Mouse (Mus musculus): Measurements from ENCODE around the gene Diras2. TPM values are rescaled to one million over a fixed set of nuclear protein-coding genes. Genes with fewer than 3 reads are reported as not detected.
A peak's percentile ranks its signal among the peaks of the same experiment; 100 is the strongest.

Gene Diras2
- polyA plus RNA-seq, 1 experiment from 2014 or later = 1.5 TPM

DNA sequence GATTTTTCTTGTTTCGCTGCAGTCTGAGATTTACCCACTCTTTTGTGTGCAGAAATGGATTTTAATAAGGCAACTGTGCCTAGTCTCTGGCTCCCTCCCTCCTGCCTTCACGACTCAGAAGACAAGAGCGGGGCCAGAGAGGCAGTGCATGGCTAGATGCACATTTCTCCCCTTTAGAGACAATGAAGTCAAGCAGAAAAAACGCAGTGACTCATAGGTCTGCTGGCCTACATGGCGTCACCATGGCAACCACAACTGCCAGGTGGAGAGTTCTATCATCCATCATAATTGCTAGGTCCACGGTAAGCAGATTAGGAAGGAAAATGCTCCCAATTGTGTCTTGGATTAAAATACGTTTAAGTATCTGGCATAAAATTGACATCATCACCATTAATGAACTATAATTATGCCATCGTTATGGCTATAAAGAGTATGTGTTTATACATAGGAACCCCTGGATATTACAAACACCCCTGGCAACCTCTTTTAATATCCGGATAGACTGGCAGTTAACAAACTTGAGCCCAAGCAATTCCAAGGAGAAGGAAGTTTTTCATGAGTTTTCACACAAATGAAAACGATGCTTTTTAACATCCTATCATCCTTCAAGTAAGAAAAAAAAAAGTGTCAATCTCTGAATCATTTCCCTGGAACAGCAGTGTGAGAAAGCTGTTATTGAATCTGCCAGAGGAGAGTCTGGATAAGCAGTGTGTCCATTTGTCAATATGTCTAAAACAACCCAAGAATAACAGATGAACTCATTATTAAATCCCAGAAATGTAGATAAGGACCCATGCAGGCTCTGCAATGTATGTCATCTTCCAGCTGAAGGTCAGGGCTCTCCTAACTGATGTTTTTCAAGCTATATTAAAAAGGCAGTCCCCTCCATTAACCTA lies 61.0 kb downstream of the Diras2 start:
- H3K27ac ChIP-seq (ENCODE audit: low read depth, low read length) = peak overlapping the region; percentile 22
- 0 out of 2 replicates have a peak overlapping the region, but pooled peaks have one; percentile 15 for H3K4me2 ChIP-seq (ENCODE audit: low read length)
- H3K4me3 ChIP-seq (ENCODE audit: low read depth, low read length) = no peak overlapping the region
- no peaks in the 10 kb centered on the region for H3K36me3 ChIP-seq (ENCODE audit: control insufficient read depth, insufficient read depth, low read length)
- ATAC-seq = peak; percentile 90
- WGBS = 6% methylated on average over 10 of the region's 10 CpGs
- no peaks in the 10 kb centered on the region for H3K9me3 ChIP-seq (replicated peaks; ENCODE audit: control insufficient read depth, low read length)
- peak; percentile 92 for DNase-seq (ENCODE audit: low spot score)
- H3K4me1 ChIP-seq (ENCODE audit: control insufficient read depth, insufficient read depth, low read length) = peaks cover 12% of the 10 kb centered on the region
- H3K27me3 ChIP-seq (replicated peaks; ENCODE audit: control insufficient read depth, insufficient read depth, low read length) = no peaks in the 10 kb centered on the region
- no peak overlapping the region for H3K9ac ChIP-seq (ENCODE audit: low read length)

GRCm38 (mm10) chr13:52465141-52465540 lies 65.9 kb downstream of the Diras2 start:
- Histone ChIP-seq H3K36me3 (ENCODE audit: control insufficient read depth, insufficient read depth, low read length) (no peaks in the 10 kb centered on the region), H3K9ac (ENCODE audit: low read length) (no peak overlapping the region), H3K4me3 (ENCODE audit: low read depth, low read length) (no peak overlapping the region), H3K27me3 (replicated peaks; ENCODE audit: control insufficient read depth, insufficient read depth, low read length) (no peaks in the 10 kb centered on the region), H3K27ac (ENCODE audit: low read depth, low read length) (no peak overlapping the region), H3K4me2 (ENCODE audit: low read length) (no peak overlapping the region), H3K4me1 (ENCODE audit: control insufficient read depth, insufficient read depth, low read length) (peaks cover 11% of the 10 kb centered on the region), H3K9me3 (replicated peaks; ENCODE audit: control insufficient read depth, low read length) (no peaks in the 10 kb centered on the region)
- no peak for ATAC-seq
- DNase-seq (ENCODE audit: low spot score) = no peak
- 56% methylated on average over 6 of the region's 6 CpGs for WGBS

DNA sequence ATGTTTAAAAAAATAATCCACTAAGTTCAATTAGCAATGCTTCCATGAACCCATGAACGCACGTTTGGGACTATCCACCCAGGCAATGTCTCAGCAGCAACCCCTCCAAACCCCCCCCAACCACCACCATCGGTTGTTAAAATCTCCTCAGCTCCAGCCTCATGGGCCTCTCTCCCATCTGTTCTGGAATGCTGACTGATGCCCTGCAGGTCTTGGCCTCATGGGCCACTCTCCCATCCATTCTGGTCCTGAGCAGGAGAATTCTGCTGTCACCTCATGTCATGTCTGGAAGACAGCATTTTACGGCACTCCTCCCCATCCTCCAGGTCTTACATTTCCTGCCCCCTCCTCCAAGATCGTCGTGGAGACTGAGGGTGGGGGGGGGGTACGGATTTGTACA lies 71.1 kb downstream of the Diras2 start:
- 71% methylated on average over 7 of the region's 7 CpGs for WGBS
- ATAC-seq (no peak), DNase-seq (ENCODE audit: low spot score) (no peak)

GRCm38 (mm10) chr13:52457889-52458324 lies 73.2 kb downstream of the Diras2 start:
- Histone ChIP-seq H3K27ac (ENCODE audit: low read depth, low read length) (peak overlapping the region; percentile 82), H3K4me1 (ENCODE audit: control insufficient read depth, insufficient read depth, low read length) (peaks cover 3% of the 10 kb centered on the region; the same call in 1 of the 2 replicates), H3K36me3 (ENCODE audit: control insufficient read depth, insufficient read depth, low read length) (no peaks in the 10 kb centered on the region), H3K9ac (ENCODE audit: low read length) (peak overlapping the region; percentile 13; the same call in 1 of the 2 replicates), H3K4me3 (ENCODE audit: low read depth, low read length) (peak overlapping the region; percentile 11), H3K4me2 (ENCODE audit: low read length) (peak overlapping the region; percentile 47), H3K9me3 (replicated peaks; ENCODE audit: control insufficient read depth, low read length) (no peaks in the 10 kb centered on the region), H3K27me3 (replicated peaks; ENCODE audit: control insufficient read depth, insufficient read depth, low read length) (no peaks in the 10 kb centered on the region)
- WGBS = 10% methylated on average over 11 of the region's 11 CpGs
- ATAC-seq (peak; percentile 97), DNase-seq (ENCODE audit: low spot score) (peak; percentile 90)

More for the DNA sequence above, 71.1 kb downstream of the Diras2 start:
- H3K4me3 ChIP-seq (ENCODE audit: low read depth, low read length) = no peak overlapping the region
- no peaks in the 10 kb centered on the region for H3K9me3 ChIP-seq (replicated peaks; ENCODE audit: control insufficient read depth, low read length)
- H3K27me3 ChIP-seq (replicated peaks; ENCODE audit: control insufficient read depth, insufficient read depth, low read length) = no peaks in the 10 kb centered on the region
- H3K9ac ChIP-seq (ENCODE audit: low read length) = no peak overlapping the region
- no peak overlapping the region for H3K27ac ChIP-seq (ENCODE audit: low read depth, low read length)
- peaks cover 3% of the 10 kb centered on the region; the same call in 1 of the 2 replicates for H3K4me1 ChIP-seq (ENCODE audit: control insufficient read depth, insufficient read depth, low read length)
- no peak overlapping the region for H3K4me2 ChIP-seq (ENCODE audit: low read length)
- no peaks in the 10 kb centered on the region for H3K36me3 ChIP-seq (ENCODE audit: control insufficient read depth, insufficient read depth, low read length)

DNA sequence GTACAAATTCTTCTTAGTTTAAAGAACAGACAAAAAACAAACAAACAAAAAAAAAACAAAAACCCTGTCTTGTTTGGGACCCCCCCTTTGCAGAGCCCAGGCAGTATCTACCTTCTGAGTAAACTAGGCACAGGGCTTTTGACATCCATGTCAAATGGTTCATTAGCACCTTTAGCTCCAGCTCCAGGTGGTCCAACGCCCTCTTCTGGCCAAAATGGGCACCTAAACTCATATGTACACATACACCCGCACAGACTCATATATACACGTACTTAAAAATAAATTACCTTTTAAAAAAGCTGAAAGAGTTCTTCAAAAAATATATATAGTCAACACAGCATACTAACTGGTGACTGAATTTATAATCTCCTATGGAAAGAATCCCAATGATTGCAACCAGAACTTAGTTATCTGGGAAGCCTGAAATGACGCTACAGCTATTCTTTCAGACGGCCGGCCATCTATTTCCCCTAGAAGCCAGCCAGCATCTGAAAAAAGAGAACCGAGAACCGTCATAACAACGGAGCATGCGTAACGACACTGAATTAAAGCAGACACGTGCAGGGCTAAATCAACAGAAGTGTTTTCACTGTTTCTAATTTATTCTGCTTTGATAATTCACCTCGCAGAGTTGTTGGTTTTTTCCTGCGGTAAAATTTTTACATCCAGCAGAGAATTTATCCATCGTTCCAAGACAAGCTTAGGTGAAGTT lies 73.7 kb downstream of the Diras2 start:
- peak overlapping the region; percentile 13; the same call in 1 of the 2 replicates for H3K9ac ChIP-seq (ENCODE audit: low read length)
- H3K27ac ChIP-seq (ENCODE audit: low read depth, low read length) = peak overlapping the region; percentile 82
- H3K27me3 ChIP-seq (replicated peaks; ENCODE audit: control insufficient read depth, insufficient read depth, low read length) = no peaks in the 10 kb centered on the region
- peak overlapping the region; percentile 11 for H3K4me3 ChIP-seq (ENCODE audit: low read depth, low read length)
- H3K4me2 ChIP-seq (ENCODE audit: low read length) = peak overlapping the region; percentile 47
- ATAC-seq (peak; percentile 77), DNase-seq (ENCODE audit: low spot score) (peak; percentile 87)
- H3K36me3 ChIP-seq (ENCODE audit: control insufficient read depth, insufficient read depth, low read length) = no peaks in the 10 kb centered on the region
- WGBS = 23% methylated on average over 15 of the region's 15 CpGs
- H3K4me1 ChIP-seq (ENCODE audit: control insufficient read depth, insufficient read depth, low read length) = peaks cover 5% of the 10 kb centered on the region; the same call in 1 of the 2 replicates
- H3K9me3 ChIP-seq (replicated peaks; ENCODE audit: control insufficient read depth, low read length) = no peaks in the 10 kb centered on the region

GRCm38 (mm10) chr13:52455329-52455728 lies 75.8 kb downstream of the Diras2 start:
- Histone ChIP-seq H3K9ac (ENCODE audit: low read length) (no peak overlapping the region), H3K9me3 (replicated peaks; ENCODE audit: control insufficient read depth, low read length) (no peaks in the 10 kb centered on the region), H3K36me3 (ENCODE audit: control insufficient read depth, insufficient read depth, low read length) (no peaks in the 10 kb centered on the region), H3K27ac (ENCODE audit: low read depth, low read length) (no peak overlapping the region), H3K4me3 (ENCODE audit: low read depth, low read length) (no peak overlapping the region), H3K27me3 (replicated peaks; ENCODE audit: control insufficient read depth, insufficient read depth, low read length) (no peaks in the 10 kb centered on the region), H3K4me2 (ENCODE audit: low read length) (no peak overlapping the region), H3K4me1 (ENCODE audit: control insufficient read depth, insufficient read depth, low read length) (peaks cover 10% of the 10 kb centered on the region)
- no peak for ATAC-seq
- DNase-seq (ENCODE audit: low spot score) = no peak
- 57% methylated on average over 9 of the region's 9 CpGs for WGBS

- Histone ChIP-seq H3K9ac (ENCODE audit: low read length) (no peak overlapping the region), H3K4me3 (ENCODE audit: low read depth, low read length) (no peak overlapping the region), H3K27ac (ENCODE audit: low read depth, low read length) (no peak overlapping the region), H3K36me3 (ENCODE audit: control insufficient read depth, insufficient read depth, low read length) (no peaks in the 10 kb centered on the region), H3K27me3 (replicated peaks; ENCODE audit: control insufficient read depth, insufficient read depth, low read length) (no peaks in the 10 kb centered on the region), H3K4me2 (ENCODE audit: low read length) (no peak overlapping the region), H3K9me3 (replicated peaks; ENCODE audit: control insufficient read depth, low read length) (no peaks in the 10 kb centered on the region), H3K4me1 (ENCODE audit: control insufficient read depth, insufficient read depth, low read length) (peaks cover 10% of the 10 kb centered on the region)
- WGBS = 88% methylated on average over 11 of the region's 11 CpGs
- no peak for DNase-seq (ENCODE audit: low spot score)
- no peak for ATAC-seq
Observed at GRCm38 (mm10) chr13:52454708-52455250, 76.3 kb downstream of the Diras2 start.
